Mouse (Mus musculus) embryonic facial prominence, embryonic 11.5 days (tissue): ENCODE data around the gene Hopx. TPM values are rescaled to one million over a fixed set of nuclear protein-coding genes. Genes with fewer than 3 reads are reported as not detected.
A peak's percentile ranks its signal among the peaks of the same experiment; 100 is the strongest.
"Not testable (repeated sequence)": the region's sequence is repeated elsewhere in the genome, so short reads cannot be mapped to it uniquely, and the experiment has no call there.

ENCODE experiments used
- ATAC-seq: fragments of 200-750 bp; cut with Nextera tagmentation; replicated peaks from 2 replicates; pipeline ENCODE4 v1.8.0; 2017; ENCODE audit warnings: low read depth; ENCODE audit not compliant: insufficient number of reproducible peaks, low FRiP score, low TSS enrichment
- DNase-seq: peaks from one replicate; pipeline ENCODE4 v3.0.0-alpha.2; 2015; ENCODE audit warnings: low spot score
- H3K27ac ChIP-seq: fragments of 300-500 bp; sonication (generic); replicated peaks from 2 replicates; pipeline ENCODE4 v1.5.1; 2014; ENCODE audit warnings: mild to moderate bottlenecking, low read depth, low read length, control low read depth
- H3K27me3 ChIP-seq: fragments of 300-500 bp; sonication (generic); 2 replicates; pipeline ENCODE4 v1.6.1; 2014; ENCODE audit warnings: mild to moderate bottlenecking, low read length, moderate library complexity, mixed read lengths; ENCODE audit not compliant: control insufficient read depth, insufficient read depth
- H3K36me3 ChIP-seq: fragments of 300-500 bp; sonication (generic); replicated peaks from 2 replicates; pipeline ENCODE4 v1.6.1; 2014; ENCODE audit warnings: low read depth, mild to moderate bottlenecking, low read length, moderate library complexity, mixed read lengths; ENCODE audit not compliant: control insufficient read depth, insufficient read depth
- H3K4me1 ChIP-seq: fragments of 300-500 bp; sonication (generic); 2 replicates; pipeline ENCODE4 v1.6.1; 2014; ENCODE audit warnings: low read length, mixed read lengths; ENCODE audit not compliant: control insufficient read depth, insufficient read depth
- H3K4me2 ChIP-seq: fragments of 300-500 bp; sonication (generic); 2 replicates; pipeline ENCODE4 v1.6.1; 2014; ENCODE audit warnings: low read depth, mild to moderate bottlenecking, control low read depth, low read length, moderate library complexity
- H3K4me3 ChIP-seq: fragments of 300-500 bp; sonication (generic); 2 replicates; pipeline ENCODE4 v1.5.1; 2014; ENCODE audit warnings: low read depth, low read length, control low read depth
- H3K9ac ChIP-seq: fragments of 300-500 bp; sonication (generic); replicated peaks from 2 replicates; pipeline ENCODE4 v1.6.1; 2014; ENCODE audit warnings: mild to moderate bottlenecking, control low read depth, low read length
- H3K9me3 ChIP-seq: fragments of 300-500 bp; sonication (generic); replicated peaks from 2 replicates; pipeline ENCODE4 v1.6.1; 2016; ENCODE audit warnings: mild to moderate bottlenecking, low read length, inconsistent platforms, mixed read lengths; ENCODE audit not compliant: control insufficient read depth
- WGBS: fragments of 180-500 bp; shearing (Covaris S2); extraction: QIAGEN DNeasy Blood & Tissue Kit; methylation state at CpG from one replicate; pipeline ENCODE4 v1.1.7; 2014; 5-methylcytosine and 5-hydroxymethylcytosine counted together
- polyA plus RNA-seq: library from polyadenylated mRNA; unstranded; fragments of >200 nt; fragmentation: Nextera tagmentation; extraction: Ambion mirVana; gene quantifications from 2 replicates; pipeline ENCODE4 v1.2.1, GENCODE M21; 2014

Hopx gene
- polyA plus RNA-seq, 1 experiment from 2014 or later: 0.31 TPM

- Histone ChIP-seq H3K9ac (no peak overlapping the region), H3K4me2 (no peak overlapping the region), H3K4me3 (no peak overlapping the region), H3K4me1 (no peaks in the 10 kb centered on the region), H3K9me3 (no peaks in the 10 kb centered on the region), H3K27ac (no peak overlapping the region), H3K27me3 (no peaks in the 10 kb centered on the region), H3K36me3 (no peaks in the 10 kb centered on the region)
- no peak for DNase-seq
- WGBS: 73% methylated on average over 15 of the region's 15 CpGs
- no peak for ATAC-seq
Observed at GRCm38 (mm10) chr5:77102522-77103365, 12.2 kb downstream of the Hopx start.

- Histone ChIP-seq H3K9me3 (no peaks in the 10 kb centered on the region), H3K9ac (no peak overlapping the region), H3K27ac (no peak overlapping the region), H3K4me2 (no peak overlapping the region), H3K27me3 (0 out of 2 replicates have a peak, but pooled peaks cover 1% of the 10 kb centered on the region), H3K4me1 (no peaks in the 10 kb centered on the region), H3K36me3 (no peaks in the 10 kb centered on the region), H3K4me3 (no peak overlapping the region)
- DNase-seq (no peak), ATAC-seq (no peak)
- 74% methylated on average over 6 of the region's 6 CpGs for WGBS
Observed at GRCm38 (mm10) chr5:77100691-77101090, 14.2 kb downstream of the Hopx start.

GRCm38 (mm10) chr5:77099997-77100380 is 14.9 kb downstream of the Hopx start:
- 66% methylated on average over 6 of the region's 6 CpGs for WGBS
- H3K27ac ChIP-seq: no peak overlapping the region
- no peaks in the 10 kb centered on the region for H3K36me3 ChIP-seq
- no peak overlapping the region for H3K4me2 ChIP-seq
- H3K4me1 ChIP-seq: no peaks in the 10 kb centered on the region
- no peak for DNase-seq
- H3K9me3 ChIP-seq: no peaks in the 10 kb centered on the region
- H3K9ac ChIP-seq: no peak overlapping the region
- H3K27me3 ChIP-seq: peaks cover 2% of the 10 kb centered on the region; the same call in 1 of the 2 replicates
- H3K4me3 ChIP-seq: no peak overlapping the region
- no peak for ATAC-seq

GRCm38 (mm10) chr5:77099317-77099996 is 15.5 kb downstream of the Hopx start:
- H3K27ac ChIP-seq: no peak overlapping the region
- peak; percentile 54 for DNase-seq

GRCm38 (mm10) chr5:77098874-77099273 is 16.0 kb downstream of the Hopx start:
- H3K27me3 ChIP-seq: peaks cover 2% of the 10 kb centered on the region; the same call in 1 of the 2 replicates
- DNase-seq (no peak), ATAC-seq (no peak)
- no peaks in the 10 kb centered on the region for H3K9me3 ChIP-seq
- no peaks in the 10 kb centered on the region for H3K4me1 ChIP-seq
- no peak overlapping the region for H3K4me2 ChIP-seq
- H3K36me3 ChIP-seq: no peaks in the 10 kb centered on the region
- no peak overlapping the region for H3K9ac ChIP-seq
- WGBS: 78% methylated on average over 3 of the region's 3 CpGs
- H3K4me3 ChIP-seq: no peak overlapping the region
- no peak overlapping the region for H3K27ac ChIP-seq

More at GRCm38 (mm10) chr5:77099317-77099996, 15.5 kb downstream of the Hopx start:
- Histone ChIP-seq H3K4me2 (no peak overlapping the region), H3K27me3 (peaks cover 2% of the 10 kb centered on the region; the same call in 1 of the 2 replicates), H3K4me1 (no peaks in the 10 kb centered on the region), H3K36me3 (no peaks in the 10 kb centered on the region), H3K4me3 (no peak overlapping the region), H3K9me3 (no peaks in the 10 kb centered on the region), H3K9ac (no peak overlapping the region)
- 30% methylated on average over 11 of the region's 11 CpGs for WGBS
- no peak for ATAC-seq

- Histone ChIP-seq H3K4me1 (no peaks in the 10 kb centered on the region), H3K27ac (no peak overlapping the region), H3K4me2 (no peak overlapping the region), H3K36me3 (no peaks in the 10 kb centered on the region), H3K9ac (no peak overlapping the region), H3K27me3 (peaks cover 2% of the 10 kb centered on the region; the same call in 1 of the 2 replicates), H3K4me3 (no peak overlapping the region), H3K9me3 (no peaks in the 10 kb centered on the region)
- WGBS: 12% methylated on average over 6 of the region's 6 CpGs
- DNase-seq (peak; percentile 54), ATAC-seq (no peak)
Observed at GRCm38 (mm10) chr5:77097686-77098085, 17.2 kb downstream of the Hopx start.

- H3K4me1 ChIP-seq, H3K9ac ChIP-seq, H3K27me3 ChIP-seq, H3K9me3 ChIP-seq, H3K27ac ChIP-seq, H3K36me3 ChIP-seq, ATAC-seq, DNase-seq, H3K4me3 ChIP-seq, H3K4me2 ChIP-seq: not testable (repeated sequence)
- 84% methylated on average over 3 of the region's 3 CpGs for WGBS
Observed at GRCm38 (mm10) chr5:77096194-77096593, 18.7 kb downstream of the Hopx start.
